ENCODE assay signal across 10 mouse cellular contexts in the genomic region with DNA sequence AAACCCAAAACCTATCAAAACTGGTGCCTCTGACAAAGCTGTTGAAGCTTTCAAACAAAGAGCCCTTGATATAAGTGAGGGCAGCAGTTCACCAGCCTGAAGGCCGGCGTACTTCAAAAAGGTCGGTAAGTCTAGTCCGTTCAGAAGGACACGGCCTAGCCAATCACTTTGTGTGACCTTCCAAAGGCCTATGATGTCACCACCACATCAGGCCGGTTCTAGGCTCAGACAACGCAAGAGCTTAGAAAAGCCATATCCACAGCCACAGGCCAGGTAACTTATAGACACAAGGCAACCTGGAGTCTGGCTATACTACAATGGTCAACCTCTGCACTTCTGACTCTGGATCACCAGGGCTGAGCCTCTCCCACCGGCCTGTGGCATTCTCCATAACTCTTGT. TPM values are rescaled to one million over a fixed set of nuclear protein-coding genes. Genes with fewer than 3 reads are reported as not detected.
DNase-seq lines count a peak whose midpoint lies in the region; ATAC-seq and TF ChIP-seq lines count a peak whose summit lies in the region.
"Had no signal": no experiment of that assay in that cellular context is flagged by ENCODE, and none has a peak within 500 bp of the region (broad histone marks: within the 10 kb centered on the region; RNA-seq: fewer than 3 reads in every experiment).

No protein-coding gene starts in this region.

- no peaks in the 10 kb centered on the region for H3K36me3 ChIP-seq in kidney, embryonic 16.5 days (ENCODE audit: insufficient read depth, low read length)
- peaks cover 43% of the 10 kb centered on the region for H3K36me3 ChIP-seq in E14TG2a.4 (ENCODE audit: insufficient read depth, low read length)

- TF ChIP-seq CTCF in E14TG2a.4 (conservative IDR thresholded peaks at IDR 0.05; ENCODE audit: low read length): no peak

- 78% methylated on average over 8 of the region's 8 CpGs for WGBS in kidney, embryonic 16.5 days

- H3K27ac ChIP-seq in kidney, embryonic 16.5 days (ENCODE audit: low read length): no peak overlapping the region

- peaks cover 20% of the 10 kb centered on the region; the same call in 1 of the 2 replicates for H3K4me1 ChIP-seq in kidney, embryonic 16.5 days (ENCODE audit: insufficient read depth, low read length)
- peaks cover 70% of the 10 kb centered on the region for H3K4me1 ChIP-seq in E14TG2a.4 (replicated peaks; ENCODE audit: low read depth, low read length)

- H3K4me3 ChIP-seq in kidney, embryonic 16.5 days (ENCODE audit: low read length): peak overlapping the region; percentile 70
- peak overlapping the region; percentile 92 for H3K4me3 ChIP-seq in E14TG2a.4 (replicated peaks; ENCODE audit: low read length)

- H3K9ac ChIP-seq in kidney, embryonic 16.5 days (replicated peaks; ENCODE audit: low read length): peak overlapping the region; percentile 77; the same call in 1 of the 2 replicates

- peak; percentile 80 for DNase-seq in heart, adult 11 months
- DNase-seq in heart, adult 18-20 months: no peak
- DNase-seq in kidney, postnatal 4 days: no peak
- peak; percentile 42 for DNase-seq in fat pad, adult 2 months (ENCODE audit: extremely low read depth, low read depth, low spot score)
- no peak for DNase-seq in ovary, adult 18-20 months (ENCODE audit: low spot score)
- no peak for DNase-seq in spleen, postnatal 4 days (ENCODE audit: low spot score in 2 of 2)

- peak overlapping the region; percentile 92 for H3K4me2 ChIP-seq in kidney, embryonic 16.5 days (replicated peaks; ENCODE audit: low read depth, low read length)

- no peaks in the 10 kb centered on the region for H3K9me3 ChIP-seq in kidney, embryonic 16.5 days (ENCODE audit: low read length)
- H3K9me3 ChIP-seq in E14TG2a.4 (ENCODE audit: low read length): no peaks in the 10 kb centered on the region

- H3K27me3 ChIP-seq in kidney, embryonic 16.5 days (ENCODE audit: insufficient read depth, low read length): peaks cover 24% of the 10 kb centered on the region
- H3K27me3 ChIP-seq in E14TG2a.4 (ENCODE audit: insufficient read depth, low read length): peaks cover 3% of the 10 kb centered on the region; the same call in 1 of the 2 replicates

- no peak for ATAC-seq in kidney, embryonic 16.5 days (ENCODE audit: low FRiP score, low TSS enrichment)
- ATAC-seq: midbrain, embryonic 16.5 days had no signal

RNA-seq across cellular contexts. Expression of a gene that starts 1.8 kb away (rescaled TPM):
- total RNA-seq in heart, adult 18-20 months (2021): 10 to 100 TPM; 45.7 to 53.8 TPM
- polyA plus RNA-seq in kidney, embryonic 16.5 days (2015; fragmentation: Nextera tagmentation; extraction: Ambion mirVana): 270 and 295 TPM in 2 replicates

RNA-seq across cellular contexts. Expression of a gene that starts 9.2 kb away (rescaled TPM):
- 1 to 10 TPM; 5.8 to 7.5 TPM for total RNA-seq in heart, adult 18-20 months (2021)
- polyA plus RNA-seq in kidney, embryonic 16.5 days (2015; fragmentation: Nextera tagmentation; extraction: Ambion mirVana): 19.6 and 25.1 TPM in 2 replicates

RNA-seq across cellular contexts. Expression of a gene that starts 23.8 kb away (rescaled TPM):
- 1 to 10 TPM in 1 of 2 experiments, under 1 TPM in 1; 0.47 to 1.1 TPM for total RNA-seq in heart, adult 18-20 months (2021)
- polyA plus RNA-seq in kidney, embryonic 16.5 days (2015; fragmentation: Nextera tagmentation; extraction: Ambion mirVana): 3.0 and 3.5 TPM in 2 replicates

RNA-seq across cellular contexts. Expression of a gene that starts 31.7 kb away (rescaled TPM):
- total RNA-seq in heart, adult 18-20 months (2021): 1 to 10 TPM in 1 of 2 experiments, under 1 TPM in 1; 0.77 to 1.6 TPM
- polyA plus RNA-seq in kidney, embryonic 16.5 days (2015; fragmentation: Nextera tagmentation; extraction: Ambion mirVana): 7.5 and 8.5 TPM in 2 replicates
- total RNA-seq: layer of hippocampus, postnatal 14 days had no signal

RNA-seq across cellular contexts. Expression of a gene that starts 41.8 kb away (rescaled TPM):
- total RNA-seq in heart, adult 18-20 months (2021): 10 to 100 TPM; 66.3 to 69.2 TPM
- 134 and 143 TPM in 2 replicates for polyA plus RNA-seq in kidney, embryonic 16.5 days (2015; fragmentation: Nextera tagmentation; extraction: Ambion mirVana)

Comparison
In these comparisons a context has a peak if more than half of its experiments do, and no peak if none do; other contexts are left out.
1. DNase-seq: peak in heart, adult 11 months (single experiment) and fat pad, adult 2 months (single experiment); none in heart, adult 18-20 months (0 of 2), kidney, postnatal 4 days (0 of 2), ovary, adult 18-20 months (single experiment) and spleen, postnatal 4 days (0 of 2).